Mouse (Mus musculus) left cerebral cortex, adult 9 months (tissue): Measurements from ENCODE around the gene Bnipl.

Experiments
- DNase-seq, 2 experiments: peaks; one replicate each; pipeline ENCODE4 v3.0.0; 2022; ENCODE audit warnings: low spot score in 2 of 2

Bnipl gene

GRCm38 (mm10) chr3:95250783-95251424, at the start of gene Bnipl:
Gene Bnipl, minus strand, starts transcription at chr3:95251193.
- DNase-seq: no peak

DNA sequence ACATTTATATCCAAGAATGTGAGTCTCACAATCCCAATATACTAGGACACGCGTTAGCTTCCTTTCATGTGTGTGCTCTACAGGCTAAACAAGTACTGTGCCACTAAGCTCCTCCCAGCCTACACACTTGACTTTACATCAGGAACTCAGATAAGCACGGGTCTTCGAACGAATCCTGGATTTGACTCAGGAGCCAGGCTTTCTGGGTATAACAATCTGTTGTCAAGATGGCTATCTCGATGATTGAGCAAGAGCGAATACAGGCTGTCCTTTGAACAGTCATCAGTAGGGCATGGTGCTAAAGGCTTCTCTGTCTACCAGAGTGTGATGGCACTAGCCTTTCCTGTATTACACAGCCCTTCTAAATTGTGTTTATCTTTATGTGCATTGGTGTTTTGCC, 47.0 kb upstream of the Bnipl start:
- no peak for DNase-seq

GRCm38 (mm10) chr3:95296103-95296469, 45.1 kb upstream of the Bnipl start:
- no peak for DNase-seq

DNA sequence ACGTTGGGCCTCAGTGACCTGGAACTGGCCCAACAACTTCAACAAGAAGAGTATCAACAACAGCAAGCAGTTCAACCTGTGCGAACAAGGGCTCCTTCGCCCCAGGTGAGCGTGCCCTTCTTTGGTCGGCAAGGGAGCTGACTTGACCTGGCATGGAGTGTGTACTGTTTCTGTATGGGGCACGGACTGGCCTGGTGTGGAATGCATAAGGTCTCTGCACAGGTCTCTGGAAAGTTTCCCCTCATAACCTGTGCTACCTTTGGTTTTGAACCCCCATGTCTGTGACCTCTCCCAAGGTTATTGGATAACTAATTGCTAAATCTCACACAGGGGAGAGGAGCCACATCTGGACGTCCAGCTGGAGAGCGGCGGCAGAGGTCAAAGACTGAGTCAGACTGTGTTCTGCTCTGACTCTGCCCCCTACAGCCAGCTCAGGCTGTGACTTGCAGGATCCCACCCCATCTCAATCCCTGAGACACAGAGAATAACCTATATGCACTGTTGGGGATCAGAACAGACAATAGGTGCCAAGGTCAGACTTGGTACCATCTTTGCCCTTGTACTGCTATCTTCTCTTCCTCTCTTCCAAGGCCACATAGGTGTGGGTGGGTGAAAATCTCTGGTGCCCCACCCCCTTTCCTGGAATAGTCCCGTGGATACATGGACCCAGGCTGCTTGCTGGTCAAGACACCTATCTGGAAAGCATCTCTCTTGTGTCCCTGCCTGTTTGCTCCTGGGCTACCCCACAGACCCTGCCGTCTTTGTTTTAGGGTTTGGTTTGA, 44.5 kb upstream of the Bnipl start:
- DNase-seq: no peak

GRCm38 (mm10) chr3:95294718-95295117, 43.7 kb upstream of the Bnipl start:
- no peak for DNase-seq

GRCm38 (mm10) chr3:95294316-95294715, 43.3 kb upstream of the Bnipl start:
- DNase-seq: no peak

DNA sequence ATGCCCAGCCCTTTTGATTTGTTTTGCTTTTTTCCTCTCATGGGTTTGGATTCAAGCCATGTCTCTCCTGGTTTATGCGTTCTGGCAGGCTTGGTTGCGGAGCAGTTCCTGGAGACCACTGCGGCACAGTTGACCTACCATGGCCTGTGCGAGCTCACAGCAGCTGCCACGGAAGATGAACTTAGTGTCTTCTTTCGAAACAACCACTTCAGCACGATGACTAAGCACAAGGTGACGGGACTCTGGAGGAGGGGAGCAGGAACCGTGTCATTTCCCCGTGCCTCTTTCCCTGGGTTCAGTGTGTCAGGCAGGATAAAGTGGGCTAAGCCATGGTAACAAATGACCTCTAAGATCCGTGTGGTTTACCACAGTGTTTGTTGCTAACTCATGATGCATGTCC, 42.5 kb upstream of the Bnipl start:
- no peak for DNase-seq

GRCm38 (mm10) chr3:95292899-95293298, 41.9 kb upstream of the Bnipl start:
- no peak for DNase-seq

DNA sequence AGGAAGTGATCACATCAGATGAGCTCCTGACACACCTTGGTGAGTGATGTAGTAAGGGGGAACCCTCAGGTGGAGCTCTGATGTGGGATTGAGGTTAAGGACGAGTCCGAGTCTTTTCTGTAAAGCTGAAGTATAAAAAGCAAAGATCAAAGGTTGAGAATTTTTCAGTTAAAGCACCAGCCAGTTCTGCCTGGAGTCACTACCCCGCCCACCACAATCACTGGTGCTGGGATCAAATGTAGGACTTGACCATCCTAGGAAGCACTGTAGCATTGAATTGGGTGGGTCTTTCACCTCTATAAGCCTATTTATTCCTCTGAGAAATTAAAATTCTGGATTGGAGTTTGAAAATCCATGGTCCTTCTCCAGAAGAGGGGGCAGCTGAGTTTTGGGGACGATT, 40.0 kb upstream of the Bnipl start:
- no peak for DNase-seq

- no peak for DNase-seq
Measured at GRCm38 (mm10) chr3:95290156-95290555, 39.2 kb upstream of the Bnipl start.

GRCm38 (mm10) chr3:95289419-95289818, 38.4 kb upstream of the Bnipl start:
- no peak for DNase-seq

- no peak for DNase-seq
Measured at GRCm38 (mm10) chr3:95287541-95287940, 36.5 kb upstream of the Bnipl start.

DNA sequence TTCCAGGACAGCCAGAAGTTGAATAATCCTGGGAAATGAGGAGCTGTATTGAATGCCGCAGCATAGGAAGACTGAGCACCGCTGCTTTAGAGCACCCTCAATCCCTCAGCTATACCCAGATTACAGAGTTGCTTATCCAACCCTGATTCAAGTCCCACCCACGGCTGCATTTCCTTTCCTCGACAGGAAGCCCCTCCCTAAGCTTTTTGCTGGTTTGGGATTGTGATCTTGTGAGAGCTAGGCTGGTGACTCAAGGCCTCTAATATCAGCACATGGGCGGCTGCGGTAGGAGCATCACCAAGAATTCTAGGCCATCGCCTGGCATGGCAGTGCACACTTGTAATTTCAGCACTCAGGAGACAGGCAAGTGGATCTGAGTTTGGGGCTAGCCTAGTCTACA, 35.5 kb upstream of the Bnipl start:
- DNase-seq: no peak

- no peak for DNase-seq
Measured at GRCm38 (mm10) chr3:95286011-95286410, 35.0 kb upstream of the Bnipl start.

- DNase-seq: no peak
Measured at GRCm38 (mm10) chr3:95285390-95285789, 34.4 kb upstream of the Bnipl start.

DNA sequence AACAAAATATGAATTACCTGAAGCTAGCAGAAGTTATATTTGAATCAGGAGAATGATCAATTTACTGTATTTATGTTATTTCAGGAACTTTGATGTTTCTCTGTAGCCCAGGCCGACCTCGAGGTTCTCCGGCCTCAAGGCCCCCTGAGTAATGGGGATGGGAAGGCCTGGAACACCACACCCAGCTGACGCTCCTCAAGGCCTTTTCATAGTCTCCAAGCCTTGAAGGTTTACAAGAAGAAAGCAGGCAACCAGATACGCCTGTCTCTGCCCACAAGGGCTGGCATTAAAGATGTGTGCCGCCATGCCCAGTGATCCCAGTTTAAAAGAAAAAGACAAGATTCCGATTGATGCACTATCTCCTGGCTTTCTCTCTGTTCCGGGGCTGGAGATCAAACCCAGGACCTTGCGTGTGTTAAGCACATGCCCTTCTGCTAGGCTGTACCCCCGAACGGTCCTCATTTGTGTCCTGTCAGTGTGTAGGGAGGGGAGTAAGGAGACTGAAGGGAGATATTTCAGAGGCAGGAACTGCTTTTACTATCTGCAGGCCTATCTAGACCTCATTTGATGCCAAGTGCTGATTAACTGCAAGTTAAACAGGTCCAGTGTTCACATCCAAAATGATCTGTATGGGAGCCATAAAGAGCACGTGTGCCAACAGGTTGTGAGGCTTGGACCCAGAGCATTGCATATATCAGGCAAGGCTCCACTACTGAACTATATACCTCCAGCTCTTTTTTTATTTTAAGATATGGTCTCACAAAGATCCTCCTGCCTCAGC, 33.7 kb upstream of the Bnipl start:
- no peak for DNase-seq

GRCm38 (mm10) chr3:95284062-95284461, 33.1 kb upstream of the Bnipl start:
- no peak for DNase-seq

- no peak for DNase-seq
Measured at GRCm38 (mm10) chr3:95283589-95283941, 32.6 kb upstream of the Bnipl start.

DNA sequence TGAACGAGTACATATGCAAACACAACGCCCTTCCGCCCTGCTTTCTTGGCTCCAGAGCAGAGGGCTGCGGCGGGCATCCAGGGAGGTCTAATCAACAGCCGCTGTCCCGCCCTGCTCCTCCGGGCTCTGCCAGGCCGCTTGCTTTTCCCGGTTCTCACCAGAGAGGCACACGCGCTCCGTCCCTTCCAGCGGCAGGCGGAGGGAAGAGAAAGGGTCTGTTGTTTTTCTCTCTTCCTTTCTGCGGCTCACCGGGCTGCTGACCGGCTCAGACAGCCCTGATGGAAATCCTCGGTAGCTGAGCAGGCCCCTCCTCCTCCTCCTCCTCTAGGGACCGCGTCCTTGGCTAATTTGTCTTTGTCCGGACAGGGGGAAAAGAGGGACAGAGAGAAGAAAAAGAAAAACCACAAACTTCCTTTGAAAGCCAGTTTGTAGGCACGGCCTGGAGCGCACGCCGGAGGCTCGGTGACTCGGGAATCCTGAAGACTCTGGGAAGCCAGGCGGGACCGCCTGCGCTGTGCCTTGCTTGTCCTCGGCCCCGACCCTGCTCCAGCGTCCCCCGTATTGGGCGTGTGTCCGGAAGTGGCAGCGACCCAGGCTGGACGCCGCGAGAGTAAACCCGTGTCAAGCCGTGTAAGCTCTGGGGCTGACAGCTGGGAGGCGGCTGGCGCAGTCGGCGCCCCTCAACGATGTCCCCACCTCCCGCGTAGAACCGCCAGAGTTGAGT, 32.0 kb upstream of the Bnipl start:
- DNase-seq: peak in 1 of 2 experiments; percentile 71

GRCm38 (mm10) chr3:95282381-95282864, 31.4 kb upstream of the Bnipl start:
- peak in 1 of 2 experiments; percentile 37 for DNase-seq

DNA sequence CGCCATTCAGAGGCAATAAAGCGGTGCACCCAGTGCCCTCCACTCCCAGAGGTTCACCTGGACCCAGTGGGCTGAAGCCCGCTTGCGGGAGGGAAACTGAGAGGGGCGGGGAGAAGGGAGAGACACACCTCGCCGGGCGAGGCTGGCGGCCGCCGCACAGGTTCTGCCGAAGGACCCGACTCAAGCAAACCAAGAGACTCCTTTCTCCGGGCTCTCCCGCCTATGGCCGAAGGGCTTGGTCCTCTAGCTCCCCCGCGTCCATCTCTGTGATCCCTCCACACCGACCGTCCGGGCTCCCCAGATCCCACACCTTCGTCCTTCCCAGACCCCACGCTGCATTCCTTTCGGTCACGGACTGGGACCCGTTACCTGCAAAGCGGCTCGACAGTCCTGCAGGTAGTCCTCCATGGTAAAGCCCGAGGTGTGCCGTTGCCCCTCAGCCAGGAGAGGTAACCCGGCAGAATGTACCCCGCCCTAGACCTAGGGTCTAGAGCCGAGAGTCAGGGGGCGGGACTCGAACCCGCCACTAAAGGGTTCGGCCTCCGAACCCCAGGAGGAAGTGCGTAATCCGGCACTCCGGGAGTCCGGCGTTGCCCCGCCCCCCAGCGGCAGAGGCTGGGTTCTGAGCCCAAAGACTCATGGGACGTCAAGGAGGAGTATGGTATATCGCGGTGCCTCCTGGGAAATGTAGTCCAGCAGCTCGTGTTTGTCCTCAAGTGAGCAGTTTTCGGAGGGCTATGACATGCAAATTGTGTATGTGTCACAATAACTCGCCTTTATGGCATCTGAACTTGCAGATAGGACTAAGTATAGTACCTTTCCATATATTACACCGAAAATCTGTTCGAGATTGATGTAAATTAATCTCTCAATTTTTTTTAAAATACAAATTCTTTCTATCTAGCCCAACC, 30.5 kb upstream of the Bnipl start, which contains the start of the genes Mindy1 and Prune1:
Mindy1 (plus strand) TSS at position 130 of the 911 bp plus-strand sequence.
Prune1 (minus strand) TSS at position 861 of the 911 bp plus-strand sequence.
- DNase-seq: peak; percentile 96 to 99
